11 mouse cellular contexts compared by ENCODE assay signal in genomic region chr6:30734465-30734864, GRCm38 (mm10). TPM values are rescaled to one million over a fixed set of nuclear protein-coding genes. Genes with fewer than 3 reads are reported as not detected.
DNase-seq lines count a peak whose midpoint lies in the region; ATAC-seq and TF ChIP-seq lines count a peak whose summit lies in the region.
"Had no signal": no experiment of that assay in that cellular context is flagged by ENCODE, and none has a peak within 500 bp of the region (broad histone marks: within the 10 kb centered on the region; RNA-seq: fewer than 3 reads in every experiment).

No protein-coding gene starts in this region.

- peak overlapping the region; percentile 83 for H3K27ac ChIP-seq in hindbrain, embryonic 11.5 days (ENCODE audit: low read depth, low read length)
- H3K27ac ChIP-seq in hindbrain, postnatal 0 days, result no peak overlapping the region
- H3K27ac ChIP-seq in stomach, embryonic 14.5 days (ENCODE audit: low read length), result peak overlapping the region; percentile 84; the same call in 1 of the 2 replicates
- no peak overlapping the region for H3K27ac ChIP-seq in stomach, postnatal 0 days (replicated peaks)
- H3K27ac ChIP-seq in limb, embryonic 10.5 days, result peak overlapping the region; percentile 92
- no peak overlapping the region for H3K27ac ChIP-seq in layer of hippocampus, adult 2 months

- H3K4me1 ChIP-seq in hindbrain, embryonic 11.5 days (replicated peaks; ENCODE audit: control insufficient read depth, insufficient read depth, low read length), result peaks cover 3% of the 10 kb centered on the region; the same call in 1 of the 2 replicates
- no peaks in the 10 kb centered on the region for H3K4me1 ChIP-seq in hindbrain, postnatal 0 days (ENCODE audit: insufficient read depth, low read length)
- peaks cover 13% of the 10 kb centered on the region for H3K4me1 ChIP-seq in stomach, embryonic 14.5 days (ENCODE audit: control insufficient read depth, insufficient read depth, low read length)
- H3K4me1 ChIP-seq in stomach, postnatal 0 days (replicated peaks; ENCODE audit: control insufficient read depth, insufficient read depth), result no peaks in the 10 kb centered on the region
- H3K4me1 ChIP-seq in limb, embryonic 10.5 days, result peaks cover 51% of the 10 kb centered on the region

- H3K27me3 ChIP-seq in hindbrain, embryonic 11.5 days (ENCODE audit: control insufficient read depth, insufficient read depth, low read length), result no peaks in the 10 kb centered on the region
- no peaks in the 10 kb centered on the region for H3K27me3 ChIP-seq in hindbrain, postnatal 0 days (ENCODE audit: insufficient read depth, low read length)
- H3K27me3 ChIP-seq in stomach, embryonic 14.5 days (ENCODE audit: control insufficient read depth, insufficient read depth, low read length), result no peaks in the 10 kb centered on the region
- H3K27me3 ChIP-seq in stomach, postnatal 0 days (ENCODE audit: control insufficient read depth, insufficient read depth, low read length), result no peaks in the 10 kb centered on the region
- no peaks in the 10 kb centered on the region for H3K27me3 ChIP-seq in limb, embryonic 10.5 days (ENCODE audit: low read depth, poor library complexity, severe bottlenecking)
- H3K27me3 ChIP-seq: CH12.LX had no signal

- H3K4me3 ChIP-seq in hindbrain, embryonic 11.5 days (ENCODE audit: low read depth, low read length), result no peak overlapping the region
- no peak overlapping the region for H3K4me3 ChIP-seq in hindbrain, postnatal 0 days (ENCODE audit: low read length)
- H3K4me3 ChIP-seq in stomach, embryonic 14.5 days (ENCODE audit: low read depth, low read length), result no peak overlapping the region
- no peak overlapping the region for H3K4me3 ChIP-seq in stomach, postnatal 0 days (ENCODE audit: low read depth, low read length)
- H3K4me3 ChIP-seq in limb, embryonic 10.5 days, result peak overlapping the region; percentile 62
- no peak overlapping the region for H3K4me3 ChIP-seq in layer of hippocampus, adult 2 months

- peak overlapping the region; percentile 34; the same call in 1 of the 2 replicates for H3K9ac ChIP-seq in hindbrain, embryonic 11.5 days (ENCODE audit: low read depth, low read length)
- no peak overlapping the region for H3K9ac ChIP-seq in hindbrain, postnatal 0 days (replicated peaks; ENCODE audit: low read length)
- H3K9ac ChIP-seq in stomach, embryonic 14.5 days (replicated peaks; ENCODE audit: low read depth, low read length), result no peak overlapping the region
- no peak overlapping the region for H3K9ac ChIP-seq in stomach, postnatal 0 days (ENCODE audit: low read length)

- ATAC-seq in hindbrain, embryonic 11.5 days (ENCODE audit: low FRiP score), result no peak
- no peak for ATAC-seq in hindbrain, postnatal 0 days
- ATAC-seq in stomach, embryonic 14.5 days (ENCODE audit: insufficient number of reproducible peaks, insufficient read depth, low FRiP score, low read depth), result no peak
- no peak for ATAC-seq in stomach, postnatal 0 days (ENCODE audit: low FRiP score, low TSS enrichment)

- TF ChIP-seq EP300 in stomach, postnatal 0 days (optimal IDR thresholded peaks at IDR 0.05), result no peak

- H3K9me3 ChIP-seq in hindbrain, embryonic 11.5 days (ENCODE audit: control insufficient read depth, low read length), result 0 out of 2 replicates have a peak, but pooled peaks cover 3% of the 10 kb centered on the region
- H3K9me3 ChIP-seq in hindbrain, postnatal 0 days (ENCODE audit: low read length), result 0 out of 2 replicates have a peak, but pooled peaks cover 4% of the 10 kb centered on the region
- peaks cover 39% of the 10 kb centered on the region for H3K9me3 ChIP-seq in stomach, embryonic 14.5 days (ENCODE audit: control insufficient read depth, low read depth, low read length)
- peaks cover 11% of the 10 kb centered on the region; the same call in 1 of the 2 replicates for H3K9me3 ChIP-seq in stomach, postnatal 0 days (ENCODE audit: control insufficient read depth, low read length)
- peaks cover 23% of the 10 kb centered on the region for H3K9me3 ChIP-seq in limb, embryonic 10.5 days (replicated peaks)

- WGBS in hindbrain, embryonic 11.5 days, result 60% methylated on average over 6 of the region's 6 CpGs
- 54% methylated on average over 6 of the region's 6 CpGs for WGBS in hindbrain, postnatal 0 days
- WGBS in stomach, embryonic 14.5 days, result 47% methylated on average over 6 of the region's 6 CpGs
- 57% methylated on average over 6 of the region's 6 CpGs for WGBS in stomach, postnatal 0 days
- WGBS in limb, embryonic 10.5 days, result 70% methylated on average over 6 of the region's 6 CpGs

- H3K36me3 ChIP-seq in hindbrain, embryonic 11.5 days (ENCODE audit: control insufficient read depth, insufficient read depth, low read length), result no peaks in the 10 kb centered on the region
- H3K36me3 ChIP-seq in hindbrain, postnatal 0 days (ENCODE audit: insufficient read depth, low read length), result no peaks in the 10 kb centered on the region
- no peaks in the 10 kb centered on the region for H3K36me3 ChIP-seq in stomach, embryonic 14.5 days (ENCODE audit: control insufficient read depth, insufficient read depth, low read length)
- no peaks in the 10 kb centered on the region for H3K36me3 ChIP-seq in stomach, postnatal 0 days (ENCODE audit: control insufficient read depth, insufficient read depth, low read length)
- peaks cover 33% of the 10 kb centered on the region for H3K36me3 ChIP-seq in limb, embryonic 10.5 days

- TF ChIP-seq CTCF in hindbrain, postnatal 0 days (IDR thresholded peaks at IDR 0.05; ENCODE audit: low read depth), result no peak
- no peak for TF ChIP-seq CTCF in stomach, postnatal 0 days (IDR thresholded peaks at IDR 0.05; ENCODE audit: low read depth)
- no peak for TF ChIP-seq CTCF in layer of hippocampus, adult 2 months (conservative IDR thresholded peaks at IDR 0.05)

- peak overlapping the region; percentile 23; the same call in 1 of the 2 replicates for H3K4me2 ChIP-seq in hindbrain, embryonic 11.5 days (replicated peaks; ENCODE audit: low read depth, low read length)
- no peak overlapping the region for H3K4me2 ChIP-seq in hindbrain, postnatal 0 days (ENCODE audit: low read depth, low read length)
- H3K4me2 ChIP-seq in stomach, embryonic 14.5 days (replicated peaks; ENCODE audit: low read depth, low read length), result no peak overlapping the region
- H3K4me2 ChIP-seq in stomach, postnatal 0 days (replicated peaks; ENCODE audit: low read depth), result no peak overlapping the region

- DNase-seq in hindbrain, embryonic 11.5 days (ENCODE audit: low spot score), result no peak
- DNase-seq in hindbrain, postnatal 0 days (ENCODE audit: low spot score), result no peak
- DNase-seq in stomach, postnatal 0 days (ENCODE audit: low spot score), result no peak
- DNase-seq in limb, embryonic 10.5 days (ENCODE audit: low spot score), result no peak
- no peak for DNase-seq in adrenal gland, adult (ENCODE audit: inconsistent age in 2 of 2, low spot score in 1 of 2)
- DNase-seq in layer of hippocampus, adult 2 months (ENCODE audit: low spot score in 2 of 2), result no peak
- DNase-seq: kidney, adult 18-20 months; lung, adult 18-20 months; right cerebral cortex, postnatal 4 days had no signal

RNA-seq across cellular contexts. Expression of gene Mest, which starts 11.1 kb away (rescaled TPM):
- polyA plus RNA-seq in hindbrain, embryonic 11.5 days (2014; fragmentation: Nextera tagmentation; extraction: Ambion mirVana), result 1,131 and 1,227 TPM in 2 replicates
- total RNA-seq in hindbrain, postnatal 0 days (2014; rRNA removed), result 237 and 326 TPM in 2 replicates
- 152 and 154 TPM in 2 replicates for polyA plus RNA-seq in hindbrain, postnatal 0 days (2015; fragmentation: Nextera tagmentation; extraction: Ambion mirVana)
- 1,146 and 1,247 TPM in 2 replicates for polyA plus RNA-seq in stomach, embryonic 14.5 days (2014; fragmentation: Nextera tagmentation; extraction: Ambion mirVana)
- polyA plus RNA-seq in stomach, postnatal 0 days (2015; fragmentation: Nextera tagmentation; extraction: Ambion mirVana), result 156 and 168 TPM in 2 replicates
- polyA plus RNA-seq in limb, embryonic 10.5 days (2016; fragmentation: Nextera tagmentation; extraction: Ambion mirVana), result 3,140 and 3,810 TPM in 2 replicates
- total RNA-seq in layer of hippocampus, adult 2 months (2021), result 10 to 100 TPM; 45.2 to 47.5 TPM

RNA-seq across cellular contexts. Expression of gene Cep41, which starts 40.9 kb away (rescaled TPM):
- 19.7 and 26.8 TPM in 2 replicates for polyA plus RNA-seq in hindbrain, embryonic 11.5 days (2014; fragmentation: Nextera tagmentation; extraction: Ambion mirVana)
- total RNA-seq in hindbrain, postnatal 0 days (2014; rRNA removed), result 6.1 and 9.8 TPM in 2 replicates
- polyA plus RNA-seq in hindbrain, postnatal 0 days (2015; fragmentation: Nextera tagmentation; extraction: Ambion mirVana), result 8.2 TPM in 2 replicates
- 10.8 and 12.9 TPM in 2 replicates for polyA plus RNA-seq in stomach, embryonic 14.5 days (2014; fragmentation: Nextera tagmentation; extraction: Ambion mirVana)
- polyA plus RNA-seq in stomach, postnatal 0 days (2015; fragmentation: Nextera tagmentation; extraction: Ambion mirVana), result 4.0 and 4.7 TPM in 2 replicates
- polyA plus RNA-seq in limb, embryonic 10.5 days (2016; fragmentation: Nextera tagmentation; extraction: Ambion mirVana), result 28.8 and 33.1 TPM in 2 replicates
- total RNA-seq in layer of hippocampus, adult 2 months (2021), result 1 to 10 TPM; 7.3 to 7.7 TPM

Comparison
In these comparisons a context has a peak if more than half of its experiments do, and no peak if none do; other contexts are left out.
1. H3K27ac ChIP-seq: peak in hindbrain, embryonic 11.5 days (single experiment), stomach, embryonic 14.5 days (single experiment) and limb, embryonic 10.5 days (single experiment); none in hindbrain, postnatal 0 days (single experiment), stomach, postnatal 0 days (single experiment) and layer of hippocampus, adult 2 months (single experiment).